Mouse (Mus musculus) brain, embryonic 14.5 days (tissue): ENCODE data around the gene Rpl10. TPM values are rescaled to one million over a fixed set of nuclear protein-coding genes. Genes with fewer than 3 reads are reported as not detected.

Experiments used
- DNase-seq: peaks from one replicate; pipeline ENCODE4 v3.0.0-alpha.2; 2011; ENCODE audit warnings: low read depth
- CTCF ChIP-seq: fragments of 200-500 bp; IDR thresholded peaks from 2 replicates; pipeline ENCODE4 v1.5.1; 2012; ENCODE audit warnings: inconsistent platforms, mild to moderate bottlenecking, moderate library complexity, borderline replicate concordance; ENCODE audit not compliant: insufficient read depth, insufficient read length; ENCODE audit errors: extremely low read depth
- POLR2A ChIP-seq: fragments of 200-500 bp; IDR thresholded peaks from 2 replicates; pipeline ENCODE4 v1.6.1; 2012; ENCODE audit warnings: mild to moderate bottlenecking, inconsistent platforms, borderline replicate concordance; ENCODE audit not compliant: poor library complexity, insufficient read depth, insufficient read length, severe bottlenecking; ENCODE audit errors: extremely low read depth
- polyA plus RNA-seq: library from polyadenylated mRNA; depleted of rRNA; stranded (reverse); fragments of >200 nt; gene quantifications from 2 replicates; pipeline ENCODE4 v1.2.3, GENCODE M21; 2012; rRNA removed

The Rpl10 gene
- 1,601 and 1,926 TPM in 2 replicates for polyA plus RNA-seq

DNA sequence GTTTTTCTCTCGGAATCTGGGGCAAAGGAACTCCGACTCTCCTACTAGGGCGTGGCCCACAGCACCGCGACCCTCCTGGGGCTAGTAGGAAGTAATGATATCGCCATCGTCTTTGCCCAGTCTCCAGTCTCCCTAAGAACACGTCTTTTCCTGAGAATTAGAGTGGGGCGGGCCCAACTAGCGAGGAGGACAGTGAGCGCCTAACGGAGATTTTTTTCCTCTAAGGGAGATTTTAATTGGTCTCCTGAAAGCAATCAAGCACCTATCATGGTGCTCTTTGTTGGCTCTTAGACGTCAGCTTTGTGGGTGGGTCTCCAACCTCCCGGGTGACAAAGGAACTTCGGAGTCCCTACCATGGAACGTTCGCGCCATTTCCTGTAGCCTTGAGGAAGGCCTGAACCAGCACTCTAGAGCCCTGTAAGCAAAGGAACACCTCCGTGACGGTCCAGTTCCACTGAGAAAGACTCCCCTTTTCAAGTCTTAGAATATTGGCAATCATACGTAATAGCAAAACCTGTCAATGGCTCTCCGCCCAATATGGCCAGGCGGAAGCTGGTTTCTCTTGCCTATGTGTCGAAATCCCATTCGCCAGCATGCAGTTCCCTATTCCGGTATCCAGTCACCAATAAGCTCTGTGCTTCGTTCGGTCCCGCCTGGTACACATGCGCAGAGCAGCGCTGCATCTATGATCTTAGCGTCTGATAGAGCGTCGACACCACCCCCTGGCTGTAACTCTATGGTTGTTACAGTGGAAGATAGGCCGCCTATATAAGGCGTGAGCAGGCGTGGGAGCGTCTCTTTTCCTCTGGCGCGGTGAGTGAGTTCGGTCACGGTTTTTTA is at the start of gene Rpl10:
Gene Rpl10, plus strand, starts transcription at position 751 of the 840 bp plus-strand sequence.
- TF ChIP-seq POLR2A, result peak; percentile 82; the same call in 1 of the 2 replicates
- no peak for TF ChIP-seq CTCF
- peak; percentile 99 for DNase-seq

DNA sequence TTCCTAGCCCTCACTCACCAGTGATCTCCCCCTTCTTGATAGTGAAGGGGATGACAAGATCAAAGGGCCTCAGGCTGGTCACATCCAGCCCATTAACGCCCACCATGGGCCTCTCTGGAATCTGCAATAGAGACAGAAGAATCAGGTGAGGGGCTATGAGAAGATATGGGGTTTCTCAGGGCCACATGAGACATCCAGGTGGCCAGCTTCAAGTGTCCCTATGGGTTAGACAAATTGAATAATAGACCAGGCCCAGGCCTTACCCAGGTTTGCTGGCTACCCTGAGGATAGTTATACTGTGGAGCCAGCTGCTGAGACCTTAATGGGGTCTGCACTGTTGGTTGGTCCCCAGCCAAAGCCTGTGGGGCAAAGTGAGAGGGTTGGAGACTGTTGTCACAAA is 40.6 kb upstream of the Rpl10 start:
- TF ChIP-seq CTCF (no peak), POLR2A (no peak)
- DNase-seq, result no peak

DNA sequence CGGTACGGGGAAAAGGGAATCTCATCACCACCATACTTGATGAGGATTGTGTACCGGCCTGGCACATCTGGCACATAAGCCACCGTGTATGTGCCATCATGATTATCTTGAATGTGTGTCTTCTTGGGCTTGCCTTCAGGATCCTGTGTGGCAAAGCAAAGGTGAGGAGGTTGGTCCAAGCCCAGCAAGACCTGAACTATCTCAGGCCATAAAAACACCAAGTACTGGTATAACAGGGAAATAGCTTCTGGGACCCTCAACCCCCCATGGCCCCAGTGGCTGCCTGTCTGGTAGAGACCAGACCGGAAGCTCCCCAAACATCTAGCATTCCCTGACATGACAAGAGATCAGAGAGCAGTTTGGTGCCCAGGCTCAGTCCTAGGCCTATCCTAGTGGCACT is 37.4 kb upstream of the Rpl10 start:
- TF ChIP-seq CTCF, result no peak
- TF ChIP-seq POLR2A, result no peak
- DNase-seq, result no peak

DNA sequence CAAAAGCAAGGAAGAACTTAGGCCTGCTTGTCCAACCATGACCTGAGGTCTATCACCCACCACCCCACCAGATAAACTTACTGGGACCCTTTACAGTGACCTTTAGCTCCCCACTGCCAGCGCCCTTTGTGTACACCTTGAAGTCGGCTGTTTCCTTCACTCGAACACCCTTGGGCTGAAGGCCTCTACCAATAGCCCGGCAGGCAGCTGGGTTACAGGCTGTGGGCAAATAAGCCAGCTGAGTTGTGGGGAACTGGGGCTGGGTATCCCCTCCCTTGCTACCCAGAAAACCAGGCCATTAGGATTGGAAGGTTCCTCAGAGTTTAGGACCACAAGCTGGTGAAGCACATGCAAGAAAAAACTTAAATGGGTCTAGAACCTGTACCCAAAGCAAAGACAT is 30.3 kb upstream of the Rpl10 start:
- no peak for DNase-seq
- no peak for TF ChIP-seq CTCF
- no peak for TF ChIP-seq POLR2A

GRCm38 (mm10) chrX:74243396-74243795 is 27.2 kb upstream of the Rpl10 start:
- DNase-seq, result no peak
- TF ChIP-seq POLR2A (no peak), CTCF (no peak)

DNA sequence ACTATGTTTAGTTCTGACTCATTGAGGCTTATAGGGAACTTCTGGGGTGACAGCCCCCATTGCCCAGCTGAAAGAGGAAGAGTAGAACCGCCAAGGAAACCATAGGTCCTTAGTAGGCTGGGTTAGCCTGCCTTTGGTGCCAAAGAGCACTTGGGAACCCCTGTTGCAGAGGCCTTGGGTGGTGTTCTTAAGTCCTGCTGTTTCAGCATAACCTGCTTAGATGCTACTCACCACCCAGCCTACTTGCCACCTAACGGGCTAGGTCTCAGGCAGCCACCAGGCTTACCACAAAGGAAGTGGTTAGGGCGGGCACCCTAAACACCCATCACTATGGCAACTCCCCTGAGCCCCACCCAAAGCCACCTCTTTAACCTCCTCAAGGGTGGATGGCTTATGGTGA is 26.8 kb upstream of the Rpl10 start:
- DNase-seq, result no peak

GRCm38 (mm10) chrX:74244614-74245083 is 26.0 kb upstream of the Rpl10 start:
- TF ChIP-seq POLR2A (no peak), CTCF (no peak)
- peak; percentile 93 for DNase-seq

More for the DNA sequence above, 26.8 kb upstream of the Rpl10 start:
- TF ChIP-seq CTCF, result no peak
- TF ChIP-seq POLR2A, result no peak

DNA sequence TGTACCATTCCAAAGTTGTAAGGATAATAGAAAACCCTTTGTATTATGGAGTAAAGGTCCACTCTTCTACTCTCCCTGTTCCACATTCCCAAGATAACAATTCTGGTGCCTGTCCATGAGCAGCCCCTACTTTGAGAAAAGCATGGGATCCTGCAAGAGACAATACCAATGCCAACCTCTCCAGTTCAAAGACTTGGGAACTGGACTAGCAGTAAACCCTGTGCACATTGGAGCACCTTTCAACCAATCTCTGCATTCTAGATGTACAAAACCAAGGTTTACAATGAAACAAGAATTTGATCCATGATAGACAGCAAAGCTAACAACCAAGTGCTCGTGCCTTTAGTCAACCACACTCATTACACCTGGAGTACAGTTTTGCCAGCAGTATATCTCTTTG is 25.5 kb upstream of the Rpl10 start:
- no peak for DNase-seq

GRCm38 (mm10) chrX:74245687-74246086 is 24.9 kb upstream of the Rpl10 start:
- peak; percentile 90 for DNase-seq
- 0 out of 2 replicates have a peak, but pooled peaks have one; percentile 9 for TF ChIP-seq POLR2A
- no peak for TF ChIP-seq CTCF

More for the DNA sequence above, 25.5 kb upstream of the Rpl10 start:
- TF ChIP-seq CTCF (no peak), POLR2A (no peak)

- peak; percentile 83; the same call in 1 of the 2 replicates for TF ChIP-seq POLR2A
- no peak for TF ChIP-seq CTCF
These were observed 24.4 kb upstream of the Rpl10 start for GRCm38 (mm10) chrX:74246213-74246681.

DNA sequence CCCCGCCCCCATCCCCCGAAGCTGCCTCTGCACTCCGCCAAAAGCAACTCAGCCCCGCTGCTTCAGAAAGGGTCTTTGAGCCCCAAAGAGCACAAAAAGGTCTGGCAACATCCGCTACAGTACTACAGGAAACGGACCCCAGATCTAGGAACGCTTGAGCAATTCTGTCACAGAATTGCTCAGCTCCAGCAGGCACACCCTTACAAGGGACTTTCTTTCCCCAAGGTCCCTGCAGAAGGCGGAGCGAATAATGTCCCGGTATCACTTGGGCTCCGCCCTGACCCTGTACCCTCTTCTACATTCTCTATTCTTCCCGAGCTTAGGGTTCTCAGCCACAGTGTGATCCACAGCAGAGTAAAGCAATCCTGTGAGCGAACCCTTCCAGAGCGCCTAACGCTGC is 23.9 kb upstream of the Rpl10 start:
- no peak for TF ChIP-seq CTCF
- TF ChIP-seq POLR2A, result no peak
- no peak for DNase-seq

More at GRCm38 (mm10) chrX:74246213-74246681, 24.4 kb upstream of the Rpl10 start:
- peak; percentile 97 for DNase-seq
